Mouse (Mus musculus) heart, embryonic 14.5 days (tissue): ENCODE results near the gene Tfg. TPM values are rescaled to one million over a fixed set of nuclear protein-coding genes. Genes with fewer than 3 reads are reported as not detected.

Experiments
- ATAC-seq: fragments of 200-750 bp; cut with Nextera tagmentation; 2 replicates; pipeline ENCODE4 v1.8.0; 2017; ENCODE audit warnings: low read depth, moderate TSS enrichment; ENCODE audit not compliant: insufficient number of reproducible peaks, insufficient read depth, low FRiP score
- H3K27ac ChIP-seq, 2 experiments: fragments of 200-500 bp in 1 of 2; fragments of 300-500 bp in 1 of 2; sonication (generic) in 1 of 2; replicated peaks in 1 of 2; 2 replicates each; pipeline ENCODE4 v1.5.1; 2012 to 2014; ENCODE audit warnings: low read depth in 2 of 2, low read length in 2 of 2, control low read depth in 1 of 2, mild to moderate bottlenecking in 1 of 2, mixed read lengths in 1 of 2; ENCODE audit not compliant: control insufficient read depth in 1 of 2, insufficient read depth in 1 of 2
- H3K27me3 ChIP-seq: fragments of 300-500 bp; sonication (generic); 2 replicates; pipeline ENCODE4 v1.6.1; 2014; ENCODE audit warnings: mild to moderate bottlenecking, low read length, control low read depth; ENCODE audit not compliant: control insufficient read depth, insufficient read depth
- H3K36me3 ChIP-seq: fragments of 300-500 bp; sonication (generic); 2 replicates; pipeline ENCODE4 v1.6.1; 2014; ENCODE audit warnings: mild to moderate bottlenecking, control low read depth, low read length, mixed read lengths; ENCODE audit not compliant: control insufficient read depth, insufficient read depth
- H3K4me1 ChIP-seq, 2 experiments: fragments of 200-500 bp in 1 of 2; fragments of 300-500 bp in 1 of 2; sonication (generic) in 1 of 2; 2 replicates each; pipeline ENCODE4 v1.6.1; 2012 to 2014; ENCODE audit warnings: low read length in 2 of 2, control low read depth in 1 of 2, mixed read lengths in 1 of 2; ENCODE audit not compliant: control insufficient read depth in 2 of 2, insufficient read depth in 2 of 2
- H3K4me2 ChIP-seq: fragments of 300-500 bp; sonication (generic); 2 replicates; pipeline ENCODE4 v1.6.1; 2014; ENCODE audit warnings: mild to moderate bottlenecking, low read length
- H3K4me3 ChIP-seq, 2 experiments: fragments of 200-500 bp in 1 of 2; fragments of 300-500 bp in 1 of 2; sonication (generic) in 1 of 2; 2 replicates each; pipeline ENCODE4 v1.5.1; 2012 to 2014; ENCODE audit warnings: low read length in 2 of 2, mild to moderate bottlenecking in 2 of 2, control low read depth in 1 of 2, low read depth in 1 of 2, moderate library complexity in 1 of 2; ENCODE audit not compliant: control insufficient read depth in 1 of 2, insufficient read depth in 1 of 2
- H3K9ac ChIP-seq: fragments of 300-500 bp; sonication (generic); 2 replicates; pipeline ENCODE4 v1.6.1; 2014; ENCODE audit warnings: mild to moderate bottlenecking, low read length
- H3K9me3 ChIP-seq: fragments of 300-500 bp; sonication (generic); 2 replicates; pipeline ENCODE4 v1.6.1; 2016; ENCODE audit warnings: low read length, control low read depth; ENCODE audit not compliant: control insufficient read depth
- WGBS: fragments of 180-500 bp; shearing (Covaris S2); extraction: QIAGEN DNeasy Blood & Tissue Kit; methylation state at CpG from one replicate; pipeline ENCODE4 v1.1.7; 2014; 5-methylcytosine and 5-hydroxymethylcytosine counted together
- polyA plus RNA-seq: library from polyadenylated mRNA; unstranded; fragments of >200 nt; fragmentation: Nextera tagmentation; extraction: Ambion mirVana; gene quantifications from 2 replicates; pipeline ENCODE4 v1.2.1, GENCODE M21; 2014

Gene Tfg
- polyA plus RNA-seq, 1 experiment from 2014 or later: 136 TPM

- WGBS: 77% methylated on average over 2 of the region's 2 CpGs
- H3K36me3 ChIP-seq: no peaks in the 10 kb centered on the region
- H3K4me2 ChIP-seq: no peak overlapping the region
- no peaks in the 10 kb centered on the region for H3K27me3 ChIP-seq
- no peaks in the 10 kb centered on the region for H3K9me3 ChIP-seq
- H3K27ac ChIP-seq: no peak overlapping the region
- H3K4me1 ChIP-seq: no peaks in the 10 kb centered on the region
- H3K4me3 ChIP-seq: no peak overlapping the region
- ATAC-seq: no peak
- no peak overlapping the region for H3K9ac ChIP-seq
Observed at GRCm38 (mm10) chr16:56673420-56673819, 43.8 kb downstream of the Tfg start.

GRCm38 (mm10) chr16:56670941-56671340 is 46.3 kb downstream of the Tfg start:
- no peaks in the 10 kb centered on the region for H3K27me3 ChIP-seq
- WGBS: 78% methylated on average over 8 of the region's 8 CpGs
- no peak overlapping the region for H3K9ac ChIP-seq
- H3K36me3 ChIP-seq: no peaks in the 10 kb centered on the region
- H3K4me1 ChIP-seq: no peaks in the 10 kb centered on the region
- no peaks in the 10 kb centered on the region for H3K9me3 ChIP-seq
- no peak for ATAC-seq
- H3K27ac ChIP-seq: no peak overlapping the region
- H3K4me2 ChIP-seq: no peak overlapping the region
- H3K4me3 ChIP-seq: no peak overlapping the region

GRCm38 (mm10) chr16:56669520-56669919 is 47.7 kb downstream of the Tfg start:
- Histone ChIP-seq H3K36me3 (no peaks in the 10 kb centered on the region), H3K27ac (no peak overlapping the region), H3K9me3 (no peaks in the 10 kb centered on the region), H3K4me3 (no peak overlapping the region), H3K9ac (no peak overlapping the region), H3K4me2 (no peak overlapping the region), H3K4me1 (no peaks in the 10 kb centered on the region), H3K27me3 (no peaks in the 10 kb centered on the region)
- WGBS: 74% methylated on average over 5 of the region's 5 CpGs
- ATAC-seq: no peak

- H3K9ac ChIP-seq: no peak overlapping the region
- H3K9me3 ChIP-seq: no peaks in the 10 kb centered on the region
- H3K36me3 ChIP-seq: no peaks in the 10 kb centered on the region
- H3K4me2 ChIP-seq: no peak overlapping the region
- no peak overlapping the region for H3K27ac ChIP-seq
- H3K27me3 ChIP-seq: no peaks in the 10 kb centered on the region
- no peak overlapping the region for H3K4me3 ChIP-seq
- no peak for ATAC-seq
- no peaks in the 10 kb centered on the region; a peak in 1 of 4 replicates for H3K4me1 ChIP-seq
Observed at GRCm38 (mm10) chr16:56658866-56659265, 58.4 kb downstream of the Tfg start.

GRCm38 (mm10) chr16:56655193-56655910 is 61.9 kb downstream of the Tfg start:
- H3K4me1 ChIP-seq: no peaks in the 10 kb centered on the region; a peak in 1 of 4 replicates
- no peak overlapping the region for H3K4me3 ChIP-seq
- ATAC-seq: no peak
- no peak overlapping the region for H3K9ac ChIP-seq
- no peaks in the 10 kb centered on the region for H3K36me3 ChIP-seq
- H3K27ac ChIP-seq: no peak overlapping the region
- H3K9me3 ChIP-seq: no peaks in the 10 kb centered on the region
- no peaks in the 10 kb centered on the region for H3K27me3 ChIP-seq
- H3K4me2 ChIP-seq: no peak overlapping the region
- 75% methylated on average over 12 of the region's 12 CpGs for WGBS

- H3K9me3 ChIP-seq: no peaks in the 10 kb centered on the region
- H3K9ac ChIP-seq: no peak overlapping the region
- WGBS: 23% methylated on average over 7 of the region's 7 CpGs
- no peak overlapping the region for H3K4me3 ChIP-seq
- H3K4me1 ChIP-seq: peaks cover 0 to 2% of the 10 kb centered on the region in 2 experiments; a peak in 2 of 4 replicates
- no peak for ATAC-seq
- peak overlapping the region; percentile 84 to 90 for H3K27ac ChIP-seq
- no peaks in the 10 kb centered on the region for H3K27me3 ChIP-seq
- H3K4me2 ChIP-seq: peak overlapping the region; percentile 25; the same call in 1 of the 2 replicates
- H3K36me3 ChIP-seq: no peaks in the 10 kb centered on the region
Observed at GRCm38 (mm10) chr16:56646382-56647172, 70.7 kb downstream of the Tfg start.

- Histone ChIP-seq H3K4me2 (no peak overlapping the region), H3K36me3 (no peaks in the 10 kb centered on the region), H3K4me3 (no peak overlapping the region), H3K9me3 (no peaks in the 10 kb centered on the region), H3K4me1 (peaks cover 0 to 2% of the 10 kb centered on the region in 2 experiments; a peak in 2 of 4 replicates), H3K9ac (no peak overlapping the region), H3K27me3 (no peaks in the 10 kb centered on the region), H3K27ac (no peak overlapping the region)
- WGBS: 2% methylated on average over 2 of the region's 2 CpGs
- ATAC-seq: no peak
Observed at GRCm38 (mm10) chr16:56645251-56645650, 72.0 kb downstream of the Tfg start.
